In genomic region chr4:93881318-93881717, GRCm38 (mm10) we compare ENCODE assay signal across 27 mouse cellular contexts.
A peak's percentile ranks its signal among the peaks of the same experiment; 100 is the strongest.
DNase-seq lines count a peak whose midpoint lies in the region; ATAC-seq lines count a peak whose summit lies in the region.
"Had no signal": no experiment of that assay in that cellular context is flagged by ENCODE, and none has a peak within 500 bp of the region (broad histone marks: within the 10 kb centered on the region; RNA-seq: fewer than 3 reads in every experiment).

No protein-coding gene starts in this region.

- H3K9me3 ChIP-seq in forebrain, embryonic 12.5 days = no peaks in the 10 kb centered on the region
- H3K9me3 ChIP-seq: embryonic facial prominence, embryonic 12.5 days; embryonic facial prominence, embryonic 15.5 days; forebrain, embryonic 13.5 days; hindbrain, embryonic 12.5 days; hindbrain, embryonic 15.5 days had no signal

- WGBS in forebrain, embryonic 12.5 days = 85% methylated on average over 3 of the region's 3 CpGs

- H3K4me2 ChIP-seq in forebrain, embryonic 12.5 days = no peak overlapping the region
- H3K4me2 ChIP-seq: embryonic facial prominence, embryonic 12.5 days; embryonic facial prominence, embryonic 15.5 days; forebrain, embryonic 13.5 days; heart, embryonic 11.5 days; hindbrain, embryonic 12.5 days; hindbrain, embryonic 15.5 days had no signal

- H3K4me1 ChIP-seq in forebrain, embryonic 12.5 days = no peaks in the 10 kb centered on the region
- H3K4me1 ChIP-seq: embryonic facial prominence, embryonic 12.5 days; embryonic facial prominence, embryonic 15.5 days; forebrain, embryonic 13.5 days; hindbrain, embryonic 12.5 days had no signal

- no peaks in the 10 kb centered on the region for H3K36me3 ChIP-seq in forebrain, embryonic 12.5 days (replicated peaks)
- H3K36me3 ChIP-seq: embryonic facial prominence, embryonic 12.5 days; embryonic facial prominence, embryonic 15.5 days; hindbrain, embryonic 12.5 days; hindbrain, embryonic 15.5 days had no signal

- H3K27ac ChIP-seq in forebrain, embryonic 12.5 days = no peak overlapping the region
- H3K27ac ChIP-seq: embryonic facial prominence, embryonic 12.5 days; embryonic facial prominence, embryonic 15.5 days; forebrain, embryonic 13.5 days; gastrocnemius, adult 2 months; heart, adult 2 months; hindbrain, embryonic 12.5 days; hindbrain, embryonic 15.5 days had no signal

- H3K4me3 ChIP-seq in forebrain, embryonic 12.5 days (replicated peaks) = no peak overlapping the region
- H3K4me3 ChIP-seq: embryonic facial prominence, embryonic 12.5 days; embryonic facial prominence, embryonic 15.5 days; erythroblast, embryonic 14.5 days; forebrain, embryonic 13.5 days; gastrocnemius, adult 2 months; heart, adult 2 months; hindbrain, embryonic 12.5 days; hindbrain, embryonic 15.5 days had no signal

- peak; percentile 34 for DNase-seq in heart, adult 11 months
- no peak for DNase-seq in heart, adult 9 months (ENCODE audit: low spot score in 2 of 2)
- peak; percentile 5 for DNase-seq in Muller cell, postnatal 12 days (ENCODE audit: inconsistent ontology term)
- peak; percentile 51 for DNase-seq in brain, adult 2 months (ENCODE audit: low read depth, low spot score)
- DNase-seq in embryo, embryonic 9.5 days (ENCODE audit: extremely low spot score) = no peak
- no peak for DNase-seq in B cell, adult 2 months
- DNase-seq: adrenal gland, adult 8-10 months; adrenal gland, postnatal 25 days; cerebellum, adult 11-12 months; cerebellum, adult 8-10 months; cerebellum, postnatal 10 days; cerebellum, postnatal 36 days; gastrocnemius, adult 2 months; gastrocnemius, postnatal 14 days; heart, adult 2 months; kidney, adult 2 months had no signal

- H3K27me3 ChIP-seq in forebrain, embryonic 12.5 days = no peaks in the 10 kb centered on the region
- H3K27me3 ChIP-seq: embryonic facial prominence, embryonic 12.5 days; embryonic facial prominence, embryonic 15.5 days; forebrain, embryonic 13.5 days; hindbrain, embryonic 12.5 days; hindbrain, embryonic 15.5 days had no signal

- no peak for ATAC-seq in forebrain, embryonic 12.5 days (ENCODE audit: low FRiP score)
- ATAC-seq: CD4-positive, CD25-positive, alpha-beta regulatory T cell, adult 4 months; forebrain, embryonic 13.5 days; forebrain, embryonic 16.5 days; intestine, postnatal 0 days had no signal

- H3K9ac ChIP-seq in forebrain, embryonic 12.5 days = no peak overlapping the region
- H3K9ac ChIP-seq: embryonic facial prominence, embryonic 12.5 days; embryonic facial prominence, embryonic 15.5 days; forebrain, embryonic 13.5 days; hindbrain, embryonic 12.5 days; hindbrain, embryonic 15.5 days had no signal

Comparison
In these comparisons a context has a peak if more than half of its experiments do, and no peak if none do; other contexts are left out.
1. DNase-seq: peak in heart, adult 11 months (single experiment), Muller cell, postnatal 12 days (single experiment) and brain, adult 2 months (single experiment); none in heart, adult 9 months (0 of 2), embryo, embryonic 9.5 days (single experiment) and B cell, adult 2 months (0 of 2).